Mouse (Mus musculus) gastrocnemius, postnatal 4 days (tissue): ENCODE data around the gene Glud1. TPM values are rescaled to one million over a fixed set of nuclear protein-coding genes. Genes with fewer than 3 reads are reported as not detected.
"Not testable (repeated sequence)": the region's sequence is repeated elsewhere in the genome, so short reads cannot be mapped to it uniquely, and the experiment has no call there.

Experiments
- DNase-seq, 2 experiments: peaks; one replicate each; pipeline ENCODE4 v3.0.0; 2021 to 2022; ENCODE audit warnings: low spot score in 2 of 2, mixed read lengths in 2 of 2
- total RNA-seq, 2 experiments: library from RNA; stranded (reverse); gene quantifications; 2 replicates each; pipeline ENCODE4 v1.2.3; 2021

Gene Glud1
- total RNA-seq, 2 experiments from 2014 or later, result 133 to 135 TPM

- peak; percentile 54 to 60 for DNase-seq
Observed at GRCm38 (mm10) chr14:34311021-34311631, 599 bp downstream of the Glud1 start.

GRCm38 (mm10) chr14:34311691-34312090, 1.2 kb downstream of the Glud1 start:
- DNase-seq, result no peak

- DNase-seq, result no peak
Observed at GRCm38 (mm10) chr14:34312339-34313048, 2.0 kb downstream of the Glud1 start.

GRCm38 (mm10) chr14:34313612-34314011, 3.1 kb downstream of the Glud1 start:
- no peak for DNase-seq

- not testable (repeated sequence) for DNase-seq
Observed at GRCm38 (mm10) chr14:34314383-34314782, 3.9 kb downstream of the Glud1 start.

- no peak for DNase-seq
Observed at GRCm38 (mm10) chr14:34314796-34315195, 4.3 kb downstream of the Glud1 start.

- DNase-seq, result no peak
Observed at GRCm38 (mm10) chr14:34316346-34316745, 5.8 kb downstream of the Glud1 start.

- no peak for DNase-seq
Observed at GRCm38 (mm10) chr14:34317431-34317830, 6.9 kb downstream of the Glud1 start.

GRCm38 (mm10) chr14:34318113-34318512, 7.6 kb downstream of the Glud1 start:
- DNase-seq, result no peak

- no peak for DNase-seq
Observed at GRCm38 (mm10) chr14:34323576-34324085, 13.1 kb downstream of the Glud1 start.

GRCm38 (mm10) chr14:34326606-34327005, 16.1 kb downstream of the Glud1 start:
- DNase-seq, result no peak

- DNase-seq, result no peak
Observed at GRCm38 (mm10) chr14:34327618-34328017, 17.1 kb downstream of the Glud1 start.

GRCm38 (mm10) chr14:34330657-34331158, 20.2 kb downstream of the Glud1 start:
- no peak for DNase-seq

GRCm38 (mm10) chr14:34331886-34332285, 21.4 kb downstream of the Glud1 start:
- no peak for DNase-seq

- no peak for DNase-seq
Observed at GRCm38 (mm10) chr14:34332476-34332875, 21.9 kb downstream of the Glud1 start.

- no peak for DNase-seq
Observed at GRCm38 (mm10) chr14:34339446-34339845, 28.9 kb downstream of the Glud1 start.

GRCm38 (mm10) chr14:34341993-34342392, 31.5 kb downstream of the Glud1 start:
- DNase-seq, result no peak

- no peak for DNase-seq
Observed at GRCm38 (mm10) chr14:34343078-34343477, 32.6 kb downstream of the Glud1 start.

- DNase-seq, result no peak
Observed at GRCm38 (mm10) chr14:34344361-34344760, 33.8 kb downstream of the Glud1 start.

GRCm38 (mm10) chr14:34345771-34346566, 35.4 kb downstream of the Glud1 start:
- DNase-seq, result no peak

- DNase-seq, result no peak
Observed at GRCm38 (mm10) chr14:34347084-34347483, 36.6 kb downstream of the Glud1 start.

GRCm38 (mm10) chr14:34348301-34348700, 37.8 kb downstream of the Glud1 start:
- DNase-seq, result no peak
